Comparison of ENCODE assay signal across 24 mouse cellular contexts in the genomic region with DNA sequence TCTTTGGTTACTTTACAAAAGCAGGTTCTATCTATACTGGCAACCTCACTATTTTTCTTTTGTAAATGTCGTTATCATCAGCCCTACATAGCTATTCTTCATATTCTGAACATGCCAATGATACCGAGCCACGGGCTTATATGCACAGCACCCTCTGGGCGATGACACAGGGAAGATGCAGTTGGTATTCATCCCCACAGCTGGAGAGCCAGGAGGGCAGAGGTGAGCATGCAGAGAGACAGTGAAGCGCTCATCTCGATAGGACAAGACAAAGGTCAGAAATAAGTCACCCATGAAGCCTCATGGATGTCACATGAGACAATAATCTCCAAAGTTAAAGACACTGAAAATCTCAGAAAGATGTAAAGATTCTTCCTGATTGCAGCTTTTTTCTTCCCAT.
DNase-seq lines count a peak whose midpoint lies in the region; ATAC-seq and TF ChIP-seq lines count a peak whose summit lies in the region.
"Had no signal": no experiment of that assay in that cellular context is flagged by ENCODE, and none has a peak within 500 bp of the region (broad histone marks: within the 10 kb centered on the region; RNA-seq: fewer than 3 reads in every experiment).

No protein-coding gene starts in this region.

- no peak overlapping the region for H3K4me2 ChIP-seq in kidney, embryonic 16.5 days (replicated peaks; ENCODE audit: low read depth, low read length)
- H3K4me2 ChIP-seq in kidney, postnatal 0 days (ENCODE audit: low read length) = no peak overlapping the region
- H3K4me2 ChIP-seq: embryonic facial prominence, embryonic 12.5 days; forebrain, embryonic 13.5 days; forebrain, embryonic 15.5 days had no signal

- peak; percentile 60 for DNase-seq in heart, adult 11 months
- no peak for DNase-seq in heart, postnatal 10 days
- DNase-seq in kidney, adult 9 months = peak; percentile 54
- DNase-seq in kidney, postnatal 0 days (ENCODE audit: low spot score) = no peak
- no peak for DNase-seq in kidney, postnatal 10 days
- DNase-seq: adrenal gland, adult 8-10 months; adrenal gland, postnatal 14 days; adrenal gland, postnatal 36 days; B cell, adult 2 months; cerebellum, adult 11-12 months; cerebellum, adult 2 months; cerebellum, adult 9-10 months; cerebellum, postnatal 10 days; cerebellum, postnatal 25 days had no signal

- 77% methylated on average over 6 of the region's 6 CpGs for WGBS in kidney, embryonic 16.5 days
- 79% methylated on average over 6 of the region's 6 CpGs for WGBS in kidney, postnatal 0 days

- no peaks in the 10 kb centered on the region for H3K27me3 ChIP-seq in kidney, embryonic 16.5 days (ENCODE audit: insufficient read depth, low read length)
- H3K27me3 ChIP-seq in kidney, postnatal 0 days (ENCODE audit: insufficient read depth, low read length) = no peaks in the 10 kb centered on the region
- H3K27me3 ChIP-seq: CH12.LX; embryonic facial prominence, embryonic 12.5 days; forebrain, embryonic 13.5 days; forebrain, embryonic 15.5 days; Patski had no signal

- H3K4me3 ChIP-seq in kidney, embryonic 16.5 days (ENCODE audit: low read length) = no peak overlapping the region
- no peak overlapping the region for H3K4me3 ChIP-seq in kidney, postnatal 0 days (replicated peaks; ENCODE audit: low read depth, low read length)
- H3K4me3 ChIP-seq: embryonic facial prominence, embryonic 10.5 days; embryonic facial prominence, embryonic 12.5 days; forebrain, embryonic 13.5 days; forebrain, embryonic 15.5 days had no signal

- H3K27ac ChIP-seq in kidney, embryonic 16.5 days (ENCODE audit: low read length) = no peak overlapping the region
- H3K27ac ChIP-seq in kidney, postnatal 0 days = no peak overlapping the region
- H3K27ac ChIP-seq: embryonic facial prominence, embryonic 10.5 days; embryonic facial prominence, embryonic 12.5 days; forebrain, embryonic 13.5 days; forebrain, embryonic 15.5 days had no signal

- ATAC-seq in kidney, embryonic 16.5 days (ENCODE audit: low FRiP score, low TSS enrichment) = no peak
- peak; percentile 61; the same call in 1 of the 2 replicates for ATAC-seq in kidney, postnatal 0 days (replicated peaks; ENCODE audit: low FRiP score, low read depth)
- ATAC-seq: activated CD4-positive, CD25-positive, alpha-beta regulatory T cell, adult 4 months; CD4-positive, CD25-positive, alpha-beta regulatory T cell, adult 4 months; forebrain, embryonic 13.5 days; forebrain, embryonic 15.5 days; Patski had no signal

- H3K9me3 ChIP-seq in kidney, embryonic 16.5 days (ENCODE audit: low read length) = no peaks in the 10 kb centered on the region
- no peaks in the 10 kb centered on the region for H3K9me3 ChIP-seq in kidney, postnatal 0 days (replicated peaks; ENCODE audit: low read length)
- H3K9me3 ChIP-seq: embryonic facial prominence, embryonic 10.5 days; embryonic facial prominence, embryonic 12.5 days; forebrain, embryonic 13.5 days; forebrain, embryonic 15.5 days; G1E had no signal

- no peak overlapping the region for H3K9ac ChIP-seq in kidney, embryonic 16.5 days (replicated peaks; ENCODE audit: low read length)
- H3K9ac ChIP-seq in kidney, postnatal 0 days (ENCODE audit: low read depth, low read length) = no peak overlapping the region
- H3K9ac ChIP-seq: embryonic facial prominence, embryonic 12.5 days; forebrain, embryonic 13.5 days; forebrain, embryonic 15.5 days had no signal

- H3K36me3 ChIP-seq in kidney, embryonic 16.5 days (ENCODE audit: insufficient read depth, low read length) = peaks cover 4% of the 10 kb centered on the region; the same call in 1 of the 2 replicates
- peaks cover 18% of the 10 kb centered on the region; the same call in 1 of the 2 replicates for H3K36me3 ChIP-seq in kidney, postnatal 0 days (ENCODE audit: insufficient read depth, low read length)
- H3K36me3 ChIP-seq: embryonic facial prominence, embryonic 10.5 days; embryonic facial prominence, embryonic 12.5 days; forebrain, embryonic 15.5 days; G1E had no signal

- H3K4me1 ChIP-seq in kidney, embryonic 16.5 days (ENCODE audit: insufficient read depth, low read length) = no peaks in the 10 kb centered on the region
- no peaks in the 10 kb centered on the region for H3K4me1 ChIP-seq in kidney, postnatal 0 days (replicated peaks; ENCODE audit: insufficient read depth, low read length)
- H3K4me1 ChIP-seq: embryonic facial prominence, embryonic 10.5 days; embryonic facial prominence, embryonic 12.5 days; forebrain, embryonic 13.5 days; forebrain, embryonic 15.5 days had no signal

- intact Hi-C loops in heart, postnatal 10 days (cut with DNase I) = no loop called here

- no peak for TF ChIP-seq CTCF in kidney, postnatal 0 days (IDR thresholded peaks at IDR 0.05; ENCODE audit: low read depth)

Comparison
In these comparisons a context has a peak if more than half of its experiments do, and no peak if none do; other contexts are left out.
1. DNase-seq: peak in heart, adult 11 months (single experiment) and kidney, adult 9 months (single experiment); none in heart, postnatal 10 days (0 of 2), kidney, postnatal 0 days (single experiment) and kidney, postnatal 10 days (single experiment).